Mouse (Mus musculus): ENCODE measurements around the gene Atad5.

- TF ChIP-seq CTCF (IDR thresholded peaks at IDR 0.05; ENCODE audit: low read depth): no peak
- no peak for TF ChIP-seq EP300 (optimal IDR thresholded peaks at IDR 0.05)
These were observed 21.6 kb upstream of the Atad5 start for GRCm38 (mm10) chr11:80067558-80067957.

Measured in stomach, postnatal 0 days (tissue).